Mouse (Mus musculus) forebrain, embryonic 11.5 days (tissue): ENCODE results near the gene Traf3. TPM values are rescaled to one million over a fixed set of nuclear protein-coding genes. Genes with fewer than 3 reads are reported as not detected.

Experiments
- ATAC-seq: fragments of 200-750 bp; cut with Nextera tagmentation; replicated peaks from 2 replicates; pipeline ENCODE4 v1.8.0; 2017; ENCODE audit warnings: moderate TSS enrichment; ENCODE audit not compliant: low FRiP score
- DNase-seq: peaks from one replicate; pipeline ENCODE4 v3.0.0-alpha.2; 2017; ENCODE audit warnings: low spot score
- H3K27ac ChIP-seq: fragments of 300-500 bp; sonication (generic); 2 replicates; pipeline ENCODE4 v1.5.1; 2014; ENCODE audit warnings: low read depth, low read length
- H3K27me3 ChIP-seq: fragments of 300-500 bp; sonication (generic); 2 replicates; pipeline ENCODE4 v1.6.1; 2014; ENCODE audit warnings: mild to moderate bottlenecking, low read length, mixed read lengths; ENCODE audit not compliant: control insufficient read depth, insufficient read depth
- H3K36me3 ChIP-seq: fragments of 300-500 bp; sonication (generic); 2 replicates; pipeline ENCODE4 v1.6.1; 2014; ENCODE audit warnings: mild to moderate bottlenecking, low read length, moderate library complexity, mixed read lengths; ENCODE audit not compliant: control insufficient read depth, insufficient read depth
- H3K4me1 ChIP-seq: fragments of 300-500 bp; sonication (generic); replicated peaks from 2 replicates; pipeline ENCODE4 v1.6.1; 2014; ENCODE audit warnings: low read length, mixed read lengths; ENCODE audit not compliant: control insufficient read depth, insufficient read depth
- H3K4me2 ChIP-seq: fragments of 300-500 bp; sonication (generic); 2 replicates; pipeline ENCODE4 v1.6.1; 2014; ENCODE audit warnings: low read depth, mild to moderate bottlenecking, low read length, moderate library complexity, mixed read lengths; ENCODE audit not compliant: severe bottlenecking
- H3K4me3 ChIP-seq: fragments of 300-500 bp; sonication (generic); 2 replicates; pipeline ENCODE4 v1.5.1; 2014; ENCODE audit warnings: low read depth, low read length
- H3K9ac ChIP-seq: fragments of 300-500 bp; sonication (generic); 2 replicates; pipeline ENCODE4 v1.6.1; 2014; ENCODE audit warnings: low read length
- H3K9me3 ChIP-seq: fragments of 300-500 bp; sonication (generic); 2 replicates; pipeline ENCODE4 v1.6.1; 2016; ENCODE audit warnings: low read length, mixed read lengths; ENCODE audit not compliant: control insufficient read depth
- WGBS: fragments of 180-500 bp; shearing (Covaris S2); extraction: QIAGEN DNeasy Blood & Tissue Kit; methylation state at CpG from one replicate; pipeline ENCODE4 v1.1.7; 2014; 5-methylcytosine and 5-hydroxymethylcytosine counted together
- polyA plus RNA-seq: library from polyadenylated mRNA; unstranded; fragments of >200 nt; fragmentation: Nextera tagmentation; extraction: Ambion mirVana; gene quantifications from 2 replicates; pipeline ENCODE4 v1.2.1, GENCODE M21; 2014

The Traf3 gene
- polyA plus RNA-seq, 1 experiment from 2014 or later, result 22.9 TPM

DNA sequence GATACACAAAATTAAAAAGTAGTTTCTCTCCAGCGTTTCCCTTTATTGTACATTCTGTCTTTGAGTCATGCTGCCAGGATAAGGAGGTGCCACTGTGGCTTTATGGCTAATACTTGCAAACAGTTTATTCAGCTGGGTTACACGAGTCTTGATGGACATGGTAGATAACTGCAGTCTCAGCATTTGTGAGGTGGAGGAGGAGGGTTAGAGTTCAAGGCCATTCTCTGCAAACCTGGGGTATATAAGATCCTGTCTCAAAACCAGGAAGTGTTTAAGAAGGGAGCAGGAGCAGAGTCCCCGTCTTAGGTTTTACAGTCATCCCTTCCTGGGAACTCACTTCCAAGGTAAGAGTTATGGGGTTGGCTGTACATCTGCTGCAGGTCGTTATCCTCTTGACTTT is 30.4 kb downstream of the Traf3 start:
- ATAC-seq (no peak), DNase-seq (no peak)
- H3K4me2 ChIP-seq, result no peak overlapping the region
- peaks cover 4% of the 10 kb centered on the region; the same call in 1 of the 2 replicates for H3K4me1 ChIP-seq
- no peak overlapping the region for H3K27ac ChIP-seq
- WGBS, result 91% methylated on average over 4 of the region's 4 CpGs
- H3K27me3 ChIP-seq, result no peaks in the 10 kb centered on the region
- H3K4me3 ChIP-seq, result no peak overlapping the region
- no peaks in the 10 kb centered on the region for H3K9me3 ChIP-seq
- no peak overlapping the region for H3K9ac ChIP-seq
- no peaks in the 10 kb centered on the region for H3K36me3 ChIP-seq

- Histone ChIP-seq H3K36me3 (no peaks in the 10 kb centered on the region), H3K9me3 (no peaks in the 10 kb centered on the region), H3K4me3 (no peak overlapping the region), H3K9ac (no peak overlapping the region), H3K4me2 (no peak overlapping the region), H3K27ac (no peak overlapping the region), H3K27me3 (no peaks in the 10 kb centered on the region), H3K4me1 (no peaks in the 10 kb centered on the region)
- ATAC-seq (no peak), DNase-seq (no peak)
- 74% methylated on average over 10 of the region's 10 CpGs for WGBS
Measured at GRCm38 (mm10) chr12:111203076-111203475, 36.9 kb downstream of the Traf3 start.

GRCm38 (mm10) chr12:111203945-111204344 is 37.8 kb downstream of the Traf3 start:
- WGBS, result 71% methylated on average over 3 of the region's 3 CpGs
- no peaks in the 10 kb centered on the region for H3K27me3 ChIP-seq
- DNase-seq, result no peak
- no peaks in the 10 kb centered on the region for H3K4me1 ChIP-seq
- no peak overlapping the region for H3K9ac ChIP-seq
- H3K9me3 ChIP-seq, result no peaks in the 10 kb centered on the region
- no peak overlapping the region for H3K4me3 ChIP-seq
- H3K4me2 ChIP-seq, result no peak overlapping the region
- ATAC-seq, result no peak
- no peaks in the 10 kb centered on the region for H3K36me3 ChIP-seq
- no peak overlapping the region for H3K27ac ChIP-seq

DNA sequence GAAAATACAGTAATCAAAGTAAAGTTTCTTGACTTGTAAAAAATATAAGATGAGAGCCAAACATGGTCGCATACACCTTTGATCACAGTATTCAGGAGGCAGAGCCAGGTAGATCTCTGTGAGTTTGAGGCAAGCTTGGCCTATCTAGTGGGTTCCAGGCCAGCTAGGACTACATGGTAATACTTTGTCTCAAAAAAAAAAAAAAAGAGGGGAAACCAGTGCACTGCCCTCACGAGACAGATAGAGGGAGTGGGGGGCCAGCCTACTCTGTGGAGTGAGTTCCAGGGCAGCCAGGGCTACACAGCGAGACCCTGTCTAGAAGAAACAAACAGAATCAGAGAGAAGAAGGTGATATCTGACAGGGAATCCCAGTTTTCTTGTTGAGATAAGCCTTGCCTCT is 41.5 kb downstream of the Traf3 start:
- Histone ChIP-seq H3K4me3 (no peak overlapping the region), H3K36me3 (no peaks in the 10 kb centered on the region), H3K4me2 (no peak overlapping the region), H3K27me3 (no peaks in the 10 kb centered on the region), H3K9me3 (no peaks in the 10 kb centered on the region), H3K4me1 (no peaks in the 10 kb centered on the region), H3K9ac (no peak overlapping the region), H3K27ac (no peak overlapping the region)
- DNase-seq (no peak), ATAC-seq (no peak)
- 84% methylated on average over 3 of the region's 3 CpGs for WGBS

DNA sequence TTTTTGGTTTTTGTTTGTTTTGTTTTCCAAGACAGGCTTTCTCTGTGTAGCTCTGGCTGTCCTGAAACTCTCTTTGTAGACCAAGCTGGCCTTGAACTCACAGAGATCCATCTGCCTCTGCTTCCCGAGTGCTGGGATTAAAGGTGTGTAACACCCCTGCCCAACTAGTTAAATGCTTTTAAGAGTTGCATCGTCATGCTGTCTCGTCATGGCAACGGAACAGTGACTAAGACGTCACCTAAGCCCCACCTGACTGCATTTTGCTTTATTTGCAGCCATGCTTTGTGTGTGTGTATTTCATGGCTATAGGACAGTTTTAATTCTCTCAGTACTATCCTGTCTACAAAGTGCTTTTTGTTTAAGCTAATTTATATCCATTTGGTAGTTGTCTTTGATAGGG is 45.6 kb downstream of the Traf3 start:
- ATAC-seq (no peak), DNase-seq (no peak)
- H3K4me3 ChIP-seq, result no peak overlapping the region
- H3K4me1 ChIP-seq, result no peaks in the 10 kb centered on the region
- no peak overlapping the region for H3K27ac ChIP-seq
- H3K9me3 ChIP-seq, result no peaks in the 10 kb centered on the region
- H3K36me3 ChIP-seq, result no peaks in the 10 kb centered on the region
- no peak overlapping the region for H3K9ac ChIP-seq
- H3K27me3 ChIP-seq, result no peaks in the 10 kb centered on the region
- no peak overlapping the region for H3K4me2 ChIP-seq
- 79% methylated on average over 5 of the region's 5 CpGs for WGBS

- H3K27me3 ChIP-seq, result no peaks in the 10 kb centered on the region
- no peak overlapping the region for H3K4me2 ChIP-seq
- no peak for ATAC-seq
- WGBS, result 95% methylated on average over 6 of the region's 6 CpGs
- no peaks in the 10 kb centered on the region; the same call in 1 of the 2 replicates for H3K9me3 ChIP-seq
- H3K4me3 ChIP-seq, result no peak overlapping the region
- DNase-seq, result no peak
- no peak overlapping the region for H3K9ac ChIP-seq
- no peaks in the 10 kb centered on the region for H3K4me1 ChIP-seq
- no peak overlapping the region for H3K27ac ChIP-seq
- peaks cover 9% of the 10 kb centered on the region; the same call in 1 of the 2 replicates for H3K36me3 ChIP-seq
Measured at GRCm38 (mm10) chr12:111218867-111219266, 52.7 kb downstream of the Traf3 start.

GRCm38 (mm10) chr12:111225197-111225780 is 59.1 kb downstream of the Traf3 start:
- Histone ChIP-seq H3K9me3 (no peaks in the 10 kb centered on the region; the same call in 1 of the 2 replicates), H3K4me1 (no peaks in the 10 kb centered on the region), H3K27ac (no peak overlapping the region), H3K4me3 (no peak overlapping the region), H3K9ac (no peak overlapping the region), H3K4me2 (no peak overlapping the region), H3K27me3 (no peaks in the 10 kb centered on the region), H3K36me3 (peaks cover 9% of the 10 kb centered on the region; the same call in 1 of the 2 replicates)
- no peak for DNase-seq
- ATAC-seq, result no peak
- WGBS, result 83% methylated on average over 10 of the region's 10 CpGs

- H3K27ac ChIP-seq, result no peak overlapping the region
- ATAC-seq (no peak), DNase-seq (no peak)
- WGBS, result 89% methylated on average over 4 of the region's 4 CpGs
- no peak overlapping the region for H3K4me2 ChIP-seq
- no peak overlapping the region for H3K4me3 ChIP-seq
- no peaks in the 10 kb centered on the region for H3K9me3 ChIP-seq
- no peak overlapping the region for H3K9ac ChIP-seq
- no peaks in the 10 kb centered on the region for H3K4me1 ChIP-seq
- H3K36me3 ChIP-seq, result peaks cover 1% of the 10 kb centered on the region; the same call in 1 of the 2 replicates
- H3K27me3 ChIP-seq, result no peaks in the 10 kb centered on the region
Measured at GRCm38 (mm10) chr12:111227410-111227809, 61.2 kb downstream of the Traf3 start.

GRCm38 (mm10) chr12:111228488-111228887 is 62.3 kb downstream of the Traf3 start:
- H3K4me1 ChIP-seq, result no peaks in the 10 kb centered on the region
- no peaks in the 10 kb centered on the region for H3K9me3 ChIP-seq
- no peak overlapping the region for H3K27ac ChIP-seq
- DNase-seq, result no peak
- H3K4me2 ChIP-seq, result no peak overlapping the region
- no peak overlapping the region for H3K4me3 ChIP-seq
- ATAC-seq, result no peak
- no peak overlapping the region for H3K9ac ChIP-seq
- H3K36me3 ChIP-seq, result no peaks in the 10 kb centered on the region
- WGBS, result 95% methylated on average over 5 of the region's 5 CpGs
- H3K27me3 ChIP-seq, result no peaks in the 10 kb centered on the region
